Mouse (Mus musculus): ENCODE results near the gene Keap1. TPM values are rescaled to one million over a fixed set of nuclear protein-coding genes. Genes with fewer than 3 reads are reported as not detected.
"Not testable (repeated sequence)": the region's sequence is repeated elsewhere in the genome, so short reads cannot be mapped to it uniquely, and the experiment has no call there.

Gene Keap1
- total RNA-seq, 2 experiments from 2014 or later = 43.1 to 44.5 TPM

DNA sequence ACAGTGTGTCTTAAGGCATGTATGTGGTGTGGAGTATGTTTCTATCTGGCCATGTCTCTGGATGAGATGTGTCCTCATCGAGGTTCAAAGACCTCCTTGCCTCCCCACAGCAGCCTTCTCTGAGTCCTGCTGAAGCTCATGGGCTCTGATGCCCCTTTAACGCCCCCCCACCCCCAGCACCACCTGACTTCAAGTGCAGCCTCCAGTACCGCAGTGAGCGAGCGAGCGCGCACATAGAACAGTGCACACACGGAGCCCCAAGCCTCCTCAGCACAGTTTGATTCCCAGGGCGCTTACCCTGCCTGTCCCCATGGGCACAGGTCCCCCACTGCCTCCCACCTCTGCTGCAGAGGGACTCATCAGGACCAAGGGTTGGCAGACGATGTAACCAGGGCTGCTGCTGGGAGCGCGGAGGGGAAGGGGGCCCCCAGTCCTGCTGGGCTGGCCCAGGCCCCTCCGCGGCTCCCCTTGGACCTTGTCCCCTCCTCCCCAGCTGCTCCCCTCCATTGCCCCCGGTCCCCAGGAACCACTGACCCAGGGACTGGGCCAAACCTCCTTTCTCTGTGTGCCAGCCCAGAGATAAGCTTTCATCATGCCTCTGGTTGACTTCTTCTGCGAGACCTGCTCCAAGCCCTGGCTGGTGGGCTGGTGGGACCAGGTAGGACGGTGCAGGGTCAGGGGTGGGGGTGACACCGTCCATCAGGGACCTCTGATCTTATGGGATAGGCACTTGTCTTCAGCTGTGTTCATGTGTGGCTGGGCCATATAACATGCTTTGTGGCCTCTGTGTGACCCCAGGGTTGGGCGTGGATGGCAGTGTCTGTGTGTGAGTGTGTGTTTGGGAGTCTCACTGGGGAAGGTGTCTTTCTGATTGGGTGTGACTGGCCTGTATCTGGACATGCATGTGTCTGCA is 42.4 kb downstream of the Keap1 start:
- no peak for DNase-seq

DNA sequence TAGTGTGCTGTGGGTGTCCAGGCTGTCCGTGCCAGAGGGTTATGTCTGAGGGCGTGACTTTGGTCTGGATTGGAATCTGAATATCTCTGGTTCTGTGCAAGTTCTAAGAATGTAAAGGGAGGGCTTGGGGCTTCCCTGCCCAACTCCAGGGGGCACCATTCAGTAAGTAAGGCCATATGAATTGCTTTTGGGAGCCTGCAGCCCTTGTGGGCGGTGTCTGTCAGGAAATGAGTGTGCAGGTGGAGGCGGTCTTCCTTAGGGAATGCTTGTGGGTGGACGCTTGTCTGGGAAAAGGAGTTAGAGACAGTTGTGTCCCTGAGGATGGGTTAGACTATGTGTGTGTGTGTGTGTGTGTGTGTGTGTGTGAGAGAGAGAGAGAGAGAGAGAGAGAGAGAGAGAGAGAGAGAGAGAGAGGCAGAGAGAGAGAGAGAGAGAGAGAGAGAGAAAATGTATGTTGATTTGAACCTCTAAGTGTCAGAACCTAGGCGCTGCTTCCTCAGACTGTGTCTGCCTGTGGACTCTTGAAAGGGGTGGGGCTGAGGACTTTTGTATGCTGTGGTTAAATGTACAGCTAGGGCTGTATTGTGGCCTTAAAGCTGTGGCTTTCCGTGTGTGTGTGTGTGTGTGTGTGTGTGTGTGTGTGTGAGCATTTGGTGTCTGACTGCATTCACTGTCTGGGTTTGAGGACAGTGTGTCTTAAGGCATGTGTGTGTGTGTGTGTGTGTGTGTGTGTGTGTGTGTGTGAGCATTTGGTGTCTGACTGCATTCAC is 43.2 kb downstream of the Keap1 start:
- DNase-seq = not testable (repeated sequence)

DNA sequence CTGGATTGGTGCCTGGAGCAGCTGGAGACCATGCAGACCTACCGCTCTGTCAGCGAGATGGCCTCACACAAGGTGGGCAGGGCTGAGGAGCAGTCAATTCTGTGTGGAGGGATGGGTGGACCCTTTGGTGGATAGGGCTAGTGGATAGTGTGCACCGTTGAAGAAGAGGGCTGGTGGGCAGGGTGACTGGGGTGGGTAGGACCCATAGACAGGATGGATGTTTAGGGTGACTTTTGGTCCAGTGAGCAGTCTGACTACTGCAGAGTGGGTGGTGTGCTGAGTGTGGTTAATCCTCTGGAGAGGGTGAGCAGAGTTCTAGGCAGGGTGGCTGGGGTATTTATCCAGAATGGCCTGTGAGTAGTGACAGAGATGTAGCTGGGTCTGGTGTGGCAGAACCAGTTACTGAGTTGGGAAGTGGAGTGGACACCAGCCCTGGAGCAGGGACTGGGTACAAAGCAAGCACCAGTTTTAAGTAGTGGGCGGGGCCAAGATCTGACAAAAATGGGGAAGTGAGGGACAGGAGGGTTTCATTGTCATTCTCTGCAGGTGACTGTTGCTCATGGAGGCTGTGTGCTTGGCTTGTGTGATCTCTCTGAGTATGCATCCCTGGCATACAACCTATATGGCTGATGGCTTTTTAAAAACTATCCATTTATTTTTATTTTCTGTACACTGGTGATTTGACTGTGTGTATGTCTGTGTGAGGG is 44.2 kb downstream of the Keap1 start:
- no peak for DNase-seq

DNA sequence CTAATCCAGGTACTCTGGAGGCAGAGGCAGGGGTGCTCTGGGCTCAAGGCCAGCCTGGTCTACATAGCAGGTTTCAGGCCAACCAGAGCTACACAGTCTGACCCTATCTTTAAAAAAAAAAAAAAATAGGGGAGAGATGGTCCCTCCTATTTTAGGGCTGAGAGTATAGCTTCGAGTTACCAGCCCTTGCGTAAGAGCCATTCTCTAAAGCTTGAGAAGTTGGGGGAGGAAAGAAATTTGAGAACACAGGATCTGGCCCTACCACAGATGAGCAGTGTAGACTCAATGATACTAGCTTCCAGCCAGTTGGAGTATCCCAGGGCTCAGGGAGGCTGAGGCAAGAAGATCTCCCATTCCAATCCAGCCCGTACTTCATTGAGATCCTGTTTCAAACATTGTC is 45.4 kb downstream of the Keap1 start:
- DNase-seq = no peak

DNA sequence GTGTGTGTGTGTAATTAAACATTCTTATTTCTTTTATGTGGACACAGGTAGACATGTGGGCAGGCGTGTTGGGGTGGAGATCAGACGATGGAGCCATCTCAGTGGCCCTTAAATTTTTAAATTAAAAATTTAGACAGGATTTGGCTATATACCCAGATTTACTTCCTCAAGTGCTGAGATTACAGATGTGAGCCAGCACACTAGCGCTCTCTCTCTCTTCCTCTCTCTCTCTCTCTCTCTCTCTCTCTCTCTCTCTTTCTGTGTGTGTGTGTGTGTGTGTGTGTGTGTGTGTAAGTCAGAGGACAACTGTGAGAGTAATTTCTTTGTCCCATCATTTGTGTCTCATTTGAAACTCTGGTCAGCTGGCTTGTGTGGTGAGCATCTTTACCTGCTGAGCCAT is 48.5 kb downstream of the Keap1 start:
- DNase-seq = no peak

DNA sequence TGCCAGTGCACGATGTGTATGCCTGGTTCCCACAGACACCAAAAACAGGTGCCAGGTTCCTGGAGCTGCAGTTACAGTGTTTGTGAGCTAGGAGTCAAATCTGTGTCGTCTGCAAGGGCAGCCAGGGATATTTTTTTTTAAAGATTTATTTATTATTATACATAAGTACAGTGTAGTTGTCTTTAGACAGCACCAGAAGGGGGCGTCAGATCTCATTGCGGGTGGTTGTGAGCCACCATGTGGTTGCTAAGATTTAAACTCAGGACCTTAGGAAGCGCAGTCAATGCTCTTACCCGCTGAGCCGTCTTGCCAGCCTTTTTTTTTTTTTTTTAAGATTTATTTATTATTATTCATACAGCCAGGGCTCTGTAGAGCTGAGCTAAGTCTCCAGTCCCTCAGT is 49.3 kb downstream of the Keap1 start:
- no peak for DNase-seq

DNA sequence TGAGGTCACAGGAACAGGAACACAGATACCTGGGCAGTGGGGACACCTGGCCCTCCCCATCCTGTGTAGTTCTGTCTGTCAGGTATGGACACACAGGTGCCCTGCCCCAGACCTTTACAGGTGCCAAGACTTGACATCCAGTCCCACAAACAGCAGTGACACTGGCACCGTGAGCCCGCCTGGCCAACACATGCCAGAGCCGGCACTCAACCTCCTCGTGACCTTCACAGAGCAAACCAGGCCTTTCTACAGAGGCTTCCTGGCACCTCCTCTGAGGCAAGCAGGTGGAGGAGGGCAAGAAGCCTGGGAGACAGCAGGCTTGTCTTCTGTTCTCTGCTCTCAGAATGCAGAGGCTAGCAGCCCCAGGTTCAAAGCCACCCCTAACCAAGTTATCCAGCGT is 53.7 kb downstream of the Keap1 start:
- peak; percentile 62 to 74 for DNase-seq

DNA sequence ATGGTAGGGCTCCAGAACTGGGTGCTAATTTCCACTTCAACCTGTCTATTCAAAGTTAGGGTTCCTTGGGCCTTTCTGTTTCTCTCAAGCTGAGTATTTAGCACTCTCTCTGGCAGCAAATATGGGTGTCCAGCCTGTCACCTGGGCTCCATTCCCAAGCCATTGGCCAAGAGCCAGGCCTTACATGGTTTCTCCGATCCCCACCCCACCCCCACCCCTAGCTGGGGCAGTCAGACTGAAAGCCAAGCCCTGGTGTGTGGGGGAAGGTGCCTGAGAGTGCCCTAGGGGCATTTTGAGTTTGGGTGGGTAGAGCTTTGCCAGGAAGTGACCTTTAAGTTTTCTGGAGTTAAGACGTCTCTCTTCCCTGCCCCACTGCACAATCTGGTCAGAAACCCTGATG is 54.4 kb downstream of the Keap1 start:
- peak; percentile 77 to 81 for DNase-seq

DNA sequence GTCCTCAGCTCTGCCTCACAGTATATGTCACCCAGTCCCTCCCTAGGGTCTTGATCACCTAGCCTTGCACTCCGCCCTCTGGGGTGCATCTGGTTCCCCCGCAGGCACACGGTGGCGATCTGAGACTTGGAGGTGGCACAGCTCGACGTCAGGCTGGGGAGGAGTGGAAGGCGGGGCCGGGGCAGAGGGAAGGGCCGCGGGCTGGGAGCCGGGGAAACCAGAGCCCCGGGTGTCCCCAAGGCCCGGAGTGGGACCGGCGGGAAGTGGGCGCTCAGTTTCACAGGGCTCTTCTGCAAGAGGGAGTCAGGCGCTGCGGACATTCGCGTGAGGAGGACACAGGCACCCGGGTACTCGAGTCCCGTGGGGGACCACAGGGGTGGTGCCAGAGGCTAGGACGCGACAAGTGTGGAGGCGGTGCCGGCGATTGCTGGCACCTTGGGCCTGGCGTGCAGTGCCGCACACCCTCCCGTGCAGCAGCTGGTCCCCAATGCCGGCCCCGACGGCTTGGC is 55.2 kb downstream of the Keap1 start:
- DNase-seq = peak; percentile 82 to 84

DNA sequence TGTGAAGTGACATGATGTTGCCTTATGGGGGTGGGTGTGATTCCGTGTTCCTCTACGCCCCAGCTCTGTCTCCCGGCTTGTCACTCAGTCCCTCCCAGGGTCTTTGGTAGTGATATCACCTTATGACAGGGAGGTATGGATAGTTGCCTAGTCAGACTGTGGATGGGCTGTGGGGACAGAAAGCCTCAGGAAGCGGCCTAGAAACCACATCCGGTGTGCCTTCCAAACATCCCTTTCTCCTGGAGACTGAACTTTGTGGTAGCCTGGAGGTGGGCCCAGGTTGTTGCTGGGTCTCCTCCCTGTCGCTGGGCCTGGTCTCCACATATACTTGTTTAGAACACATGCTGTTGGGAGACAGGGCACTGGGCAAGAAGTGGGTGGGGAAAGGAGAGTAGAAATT is 55.7 kb downstream of the Keap1 start:
- no peak for DNase-seq

DNA sequence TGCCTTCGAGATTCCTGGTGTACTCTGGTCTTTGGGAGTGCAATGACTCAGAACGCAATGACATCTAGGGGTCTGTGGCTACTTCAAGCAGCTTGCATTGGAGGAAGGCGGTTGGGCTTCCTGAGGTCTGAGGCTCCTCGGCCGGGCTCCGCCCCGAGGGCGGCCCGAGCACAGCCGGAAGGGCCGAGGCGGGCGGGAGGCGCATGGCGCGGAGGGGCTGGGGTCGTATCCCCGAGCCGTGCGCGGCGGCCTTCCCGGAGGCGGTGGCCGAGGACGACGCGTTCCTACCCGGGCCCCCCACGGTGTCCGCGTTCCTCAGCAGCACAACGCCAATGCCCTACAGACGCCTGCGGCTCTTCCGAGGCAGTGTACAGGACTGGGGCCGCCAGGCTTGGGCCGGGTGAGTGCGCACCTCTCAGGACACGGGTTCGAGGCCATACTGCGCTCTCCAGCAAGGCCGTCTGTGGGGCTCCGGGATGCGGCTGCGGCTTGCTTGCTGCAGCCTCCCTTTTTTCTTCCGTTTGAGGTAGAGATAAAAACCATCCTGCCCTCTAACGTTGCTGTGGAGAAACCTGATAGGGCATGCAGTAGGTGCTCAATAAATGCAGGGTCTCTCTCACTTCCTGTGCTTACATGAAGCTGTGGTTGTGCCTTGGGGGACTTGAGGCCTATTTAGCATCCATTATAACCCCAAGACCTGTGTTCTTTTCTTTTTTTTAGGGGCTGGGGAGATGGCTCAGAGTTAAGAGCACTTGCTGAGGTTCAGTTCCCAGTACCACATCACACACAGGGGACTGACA is 57.5 kb downstream of the Keap1 start:
- DNase-seq = peak; percentile 51 to 62

DNA sequence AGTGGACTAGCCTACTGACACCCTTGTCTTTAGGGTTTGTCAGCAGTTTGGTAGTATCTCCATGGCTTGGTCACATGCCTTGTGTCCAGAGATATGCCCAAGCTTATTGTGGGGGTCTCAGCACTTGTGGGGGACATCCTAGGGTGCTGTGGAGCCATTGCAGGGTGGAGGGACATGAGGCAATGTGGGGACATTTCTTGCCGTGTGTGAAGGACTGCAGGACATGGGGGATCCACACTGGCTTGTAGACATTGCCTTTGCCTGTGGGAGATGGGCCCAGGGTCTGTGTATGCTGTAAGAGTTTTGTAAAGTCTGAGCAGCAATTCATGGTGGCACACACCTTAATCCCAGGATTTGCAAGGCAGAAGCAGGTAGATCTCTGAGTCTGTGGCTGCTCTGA is 58.3 kb downstream of the Keap1 start:
- DNase-seq = no peak

DNA sequence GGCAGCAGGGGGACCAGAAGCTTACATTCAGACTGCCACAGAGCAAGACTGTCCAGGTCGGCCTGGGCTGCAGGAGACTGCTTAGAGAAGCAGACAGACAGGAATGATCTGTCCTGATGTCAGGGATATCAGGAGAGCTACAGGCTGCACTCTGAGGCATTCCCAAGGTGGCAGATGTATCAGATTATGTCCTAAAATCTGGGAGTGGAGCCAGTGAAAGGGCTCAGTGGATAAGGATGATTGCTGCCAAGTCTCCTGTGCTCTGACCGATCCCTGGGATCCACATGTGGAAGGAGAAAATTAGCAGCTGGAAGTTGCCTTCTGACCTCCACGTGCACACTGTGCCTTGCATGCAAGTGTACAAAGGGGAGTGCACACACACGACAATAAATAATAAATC is 58.8 kb downstream of the Keap1 start:
- no peak for DNase-seq

Other genes starting within 250 kb of the Keap1 start
- 100 to 1,000 TPM; 130 to 138 TPM for gene Mrpl4, start 236.6 kb downstream of the Keap1 start, total RNA-seq (2021)
- gene Icam1, start 223.4 kb downstream of the Keap1 start, total RNA-seq (2021) = 1 to 10 TPM; 8.7 to 9.1 TPM
- gene Icam4, start 210.0 kb downstream of the Keap1 start, total RNA-seq (2021) = 1 to 10 TPM; 1.2 to 1.3 TPM
- not detected for gene Icam5, start 207.3 kb downstream of the Keap1 start, total RNA-seq (2021)
- not detected for gene Zglp1, start 172.3 kb downstream of the Keap1 start, total RNA-seq (2021)
- gene Gm49373, start 166.3 kb downstream of the Keap1 start, total RNA-seq (2021) = under 1 TPM; 0.30 to 0.33 TPM
- 10 to 100 TPM; 39.1 to 48.3 TPM for gene Fdx1l, start 165.7 kb downstream of the Keap1 start, total RNA-seq (2021)
- under 1 TPM; 0.27 to 0.31 TPM for gene Gm38431, start 147.4 kb downstream of the Keap1 start, total RNA-seq (2021)
- gene Raver1, start 147.4 kb downstream of the Keap1 start, total RNA-seq (2021) = 10 to 100 TPM; 22.5 to 23.9 TPM
- 10 to 100 TPM in 1 of 2 experiments, 1 to 10 TPM in 1; 8.0 to 10.3 TPM for gene Tyk2, start 108.1 kb downstream of the Keap1 start, total RNA-seq (2021)
- gene Cdc37, start 89.4 kb downstream of the Keap1 start, total RNA-seq (2021) = 100 to 1,000 TPM; 160 to 168 TPM
- gene Pde4a, start 73.6 kb downstream of the Keap1 start, total RNA-seq (2021) = 10 to 100 TPM; 52.5 to 59.1 TPM
- 1 to 10 TPM in 1 of 2 experiments, under 1 TPM in 1; 0.89 to 1.5 TPM for gene S1pr5, start 9.1 kb upstream of the Keap1 start, total RNA-seq (2021)
- 100 to 1,000 TPM in 1 of 2 experiments, 10 to 100 TPM in 1; 82.0 to 101 TPM for gene Atg4d, start 25.9 kb upstream of the Keap1 start, total RNA-seq (2021)
- 10 to 100 TPM; 10.6 to 17.2 TPM for gene Kri1, start 48.6 kb upstream of the Keap1 start, total RNA-seq (2021)
- 10 to 100 TPM; 14.3 to 15.9 TPM for gene Cdkn2d, start 52.0 kb upstream of the Keap1 start, total RNA-seq (2021)
- not detected for gene Ap1m2, start 73.0 kb upstream of the Keap1 start, total RNA-seq (2021)
- gene Slc44a2, start 81.3 kb upstream of the Keap1 start, total RNA-seq (2021) = 10 to 100 TPM; 74.0 to 81.4 TPM
- 10 to 100 TPM; 25.2 to 28.5 TPM for gene Ilf3, start 128.5 kb upstream of the Keap1 start, total RNA-seq (2021)
- 10 to 100 TPM in 1 of 2 experiments, 1 to 10 TPM in 1; 7.7 to 11.3 TPM for gene Qtrt1, start 172.5 kb upstream of the Keap1 start, total RNA-seq (2021)
- gene Dnm2, start 185.5 kb upstream of the Keap1 start, total RNA-seq (2021) = 10 to 100 TPM; 58.1 to 65.1 TPM

Measured in heart, adult 18-20 months (tissue).